Mouse (Mus musculus) liver, embryonic 15.5 days (tissue): ENCODE data around the gene Gm21885. TPM values are rescaled to one million over a fixed set of nuclear protein-coding genes. Genes with fewer than 3 reads are reported as not detected.
"Not testable (repeated sequence)": the region's sequence is repeated elsewhere in the genome, so short reads cannot be mapped to it uniquely, and the experiment has no call there.

Experiments used
- ATAC-seq: fragments of 200-750 bp; cut with Nextera tagmentation; 2 replicates; pipeline ENCODE4 v1.8.0; 2017; ENCODE audit warnings: moderate number of reproducible peaks, mild to moderate bottlenecking, moderate library complexity; ENCODE audit not compliant: insufficient read depth
- H3K27ac ChIP-seq: fragments of 300-500 bp; sonication (generic); replicated peaks from 2 replicates; pipeline ENCODE4 v1.5.1; 2015; ENCODE audit warnings: mild to moderate bottlenecking, inconsistent platforms
- H3K27me3 ChIP-seq: fragments of 300-500 bp; sonication (generic); 2 replicates; pipeline ENCODE4 v1.6.1; 2015; ENCODE audit warnings: mild to moderate bottlenecking, inconsistent platforms
- H3K36me3 ChIP-seq: fragments of 300-500 bp; sonication (generic); replicated peaks from 2 replicates; pipeline ENCODE4 v1.6.1; 2015; ENCODE audit warnings: moderate library complexity, mild to moderate bottlenecking, inconsistent platforms
- H3K4me1 ChIP-seq: fragments of 300-500 bp; sonication (generic); replicated peaks from 2 replicates; pipeline ENCODE4 v1.6.1; 2015; ENCODE audit warnings: inconsistent platforms
- H3K4me2 ChIP-seq: fragments of 300-500 bp; sonication (generic); 2 replicates; pipeline ENCODE4 v1.6.1; 2015; ENCODE audit warnings: moderate library complexity, mild to moderate bottlenecking, inconsistent platforms
- H3K4me3 ChIP-seq: fragments of 300-500 bp; sonication (generic); replicated peaks from 2 replicates; pipeline ENCODE4 v1.5.1; 2015; ENCODE audit warnings: mild to moderate bottlenecking, inconsistent platforms
- H3K9ac ChIP-seq: fragments of 300-500 bp; sonication (generic); 2 replicates; pipeline ENCODE4 v1.6.1; 2015; ENCODE audit warnings: moderate library complexity, mild to moderate bottlenecking, inconsistent platforms
- H3K9me3 ChIP-seq: fragments of 300-500 bp; sonication (generic); replicated peaks from 2 replicates; pipeline ENCODE4 v1.6.1; 2016; ENCODE audit warnings: inconsistent platforms
- WGBS: fragments of 180-500 bp; shearing (Covaris S2); methylation state at CpG from one replicate; pipeline ENCODE4 v1.1.7; 2015; ENCODE audit warnings: mixed read lengths; ENCODE audit not compliant: insufficient replicate concordance; 5-methylcytosine and 5-hydroxymethylcytosine counted together
- polyA plus RNA-seq: library from polyadenylated mRNA; unstranded; fragments of >200 nt; fragmentation: Nextera tagmentation; extraction: Ambion mirVana; gene quantifications from 2 replicates; pipeline ENCODE4 v1.2.1, GENCODE M21; 2015

Gene Gm21885
- polyA plus RNA-seq, 1 experiment from 2014 or later: not detected

GRCm38 (mm10) chr11:94245955-94246788, 35.5 kb upstream of the Gm21885 start, which contains the start of gene Wfikkn2:
Gene Wfikkn2, minus strand, starts transcription at chr11:94246005.
- Histone ChIP-seq H3K4me1 (peaks cover 18% of the 10 kb centered on the region), H3K4me3 (no peak within 1 kb of the TSS), H3K9ac (no peak within 1 kb of the TSS), H3K4me2 (no peak within 1 kb of the TSS), H3K27me3 (peaks cover 68% of the 10 kb centered on the region), H3K36me3 (no peaks in the 10 kb centered on the region), H3K27ac (no peak within 1 kb of the TSS), H3K9me3 (no peaks in the 10 kb centered on the region)
- no peak for ATAC-seq
- WGBS: 70% methylated on average over 17 of the region's 17 CpGs

DNA sequence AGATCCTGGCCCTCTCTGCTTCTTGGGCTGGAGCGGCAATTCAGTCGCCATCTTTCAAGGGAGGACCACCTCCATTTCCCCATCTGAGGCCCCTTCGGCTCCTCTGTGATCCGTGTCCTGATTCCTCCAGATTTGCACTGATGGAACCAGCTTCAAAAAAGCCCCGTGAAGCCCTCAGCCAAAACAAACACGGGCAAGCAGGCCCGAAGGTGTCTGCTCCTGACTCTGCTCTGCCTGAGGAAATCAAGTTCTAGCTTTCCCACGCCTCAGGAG, 34.9 kb upstream of the Gm21885 start:
- 65% methylated on average over 8 of the region's 8 CpGs for WGBS
- H3K27me3 ChIP-seq: peaks cover 64% of the 10 kb centered on the region
- H3K9ac ChIP-seq: no peak overlapping the region
- no peaks in the 10 kb centered on the region for H3K36me3 ChIP-seq
- H3K4me3 ChIP-seq: no peak overlapping the region
- H3K27ac ChIP-seq: no peak overlapping the region
- H3K4me1 ChIP-seq: peaks cover 18% of the 10 kb centered on the region
- H3K9me3 ChIP-seq: no peaks in the 10 kb centered on the region
- no peak overlapping the region for H3K4me2 ChIP-seq
- no peak for ATAC-seq

- Histone ChIP-seq H3K27me3 (peaks cover 40% of the 10 kb centered on the region), H3K4me2 (no peak overlapping the region), H3K4me1 (peaks cover 5% of the 10 kb centered on the region; the same call in 1 of the 2 replicates), H3K4me3 (no peak overlapping the region), H3K9me3 (no peaks in the 10 kb centered on the region), H3K27ac (no peak overlapping the region), H3K36me3 (no peaks in the 10 kb centered on the region), H3K9ac (no peak overlapping the region)
- WGBS: 61% methylated on average over 9 of the region's 9 CpGs
- no peak for ATAC-seq
Measured at GRCm38 (mm10) chr11:94253156-94253555, 28.5 kb upstream of the Gm21885 start.

DNA sequence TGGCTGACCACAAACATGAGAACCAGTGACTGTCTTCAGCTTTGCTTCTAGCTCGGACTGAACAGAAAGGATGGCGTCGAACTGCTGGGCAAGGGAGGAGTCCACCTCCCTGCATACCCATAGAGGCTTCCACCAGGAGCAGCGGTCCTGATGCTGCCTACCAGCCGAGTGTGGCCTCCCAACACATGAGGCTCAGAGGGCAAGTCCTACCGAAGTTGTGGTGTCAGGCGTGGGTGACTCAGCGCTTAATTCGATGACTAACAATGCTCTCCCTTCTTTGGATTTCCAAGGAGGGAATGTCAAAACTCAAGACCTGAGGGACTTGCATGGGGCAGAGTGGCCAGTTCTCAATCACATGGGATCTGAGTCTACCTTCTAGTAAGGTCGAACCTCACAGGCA, 28.0 kb upstream of the Gm21885 start:
- Histone ChIP-seq H3K27me3 (peaks cover 40% of the 10 kb centered on the region), H3K4me2 (no peak overlapping the region), H3K4me3 (no peak overlapping the region), H3K9ac (no peak overlapping the region), H3K9me3 (no peaks in the 10 kb centered on the region), H3K27ac (no peak overlapping the region), H3K4me1 (peaks cover 5% of the 10 kb centered on the region; the same call in 1 of the 2 replicates), H3K36me3 (no peaks in the 10 kb centered on the region)
- no peak for ATAC-seq
- 57% methylated on average over 10 of the region's 10 CpGs for WGBS

DNA sequence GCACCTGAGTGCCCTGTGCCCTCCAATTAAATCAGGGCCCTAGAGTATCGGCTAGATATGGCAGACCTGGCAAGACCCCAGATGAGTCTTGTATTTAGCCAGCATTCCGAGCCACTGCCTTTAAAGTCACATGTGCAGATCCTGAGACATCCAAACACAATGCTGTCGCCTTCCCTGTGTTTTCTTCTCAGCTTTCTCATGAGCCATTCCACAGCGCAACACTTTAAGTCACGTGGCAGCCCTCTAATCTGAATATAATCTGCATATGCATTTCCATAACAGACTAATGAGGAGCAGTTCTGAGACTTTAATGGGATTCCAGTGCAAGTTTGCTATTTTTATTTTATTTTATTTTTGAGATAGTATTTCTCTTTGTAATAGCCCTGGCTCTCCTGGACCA, 25.9 kb upstream of the Gm21885 start:
- Histone ChIP-seq H3K4me3 (no peak overlapping the region), H3K4me1 (peaks cover 16% of the 10 kb centered on the region), H3K9me3 (no peaks in the 10 kb centered on the region), H3K36me3 (no peaks in the 10 kb centered on the region), H3K9ac (no peak overlapping the region), H3K27ac (no peak overlapping the region), H3K27me3 (peaks cover 32% of the 10 kb centered on the region; the same call in 1 of the 2 replicates), H3K4me2 (no peak overlapping the region)
- ATAC-seq: no peak
- 68% methylated on average over 5 of the region's 5 CpGs for WGBS

GRCm38 (mm10) chr11:94257987-94258386, 23.7 kb upstream of the Gm21885 start:
- ATAC-seq: no peak
- H3K4me3 ChIP-seq: no peak overlapping the region
- peaks cover 39% of the 10 kb centered on the region for H3K4me1 ChIP-seq
- WGBS: 79% methylated on average over 14 of the region's 14 CpGs
- peaks cover 27% of the 10 kb centered on the region; the same call in 1 of the 2 replicates for H3K27me3 ChIP-seq
- no peak overlapping the region for H3K27ac ChIP-seq
- no peaks in the 10 kb centered on the region for H3K9me3 ChIP-seq
- H3K36me3 ChIP-seq: no peaks in the 10 kb centered on the region
- H3K9ac ChIP-seq: no peak overlapping the region
- no peak overlapping the region for H3K4me2 ChIP-seq

DNA sequence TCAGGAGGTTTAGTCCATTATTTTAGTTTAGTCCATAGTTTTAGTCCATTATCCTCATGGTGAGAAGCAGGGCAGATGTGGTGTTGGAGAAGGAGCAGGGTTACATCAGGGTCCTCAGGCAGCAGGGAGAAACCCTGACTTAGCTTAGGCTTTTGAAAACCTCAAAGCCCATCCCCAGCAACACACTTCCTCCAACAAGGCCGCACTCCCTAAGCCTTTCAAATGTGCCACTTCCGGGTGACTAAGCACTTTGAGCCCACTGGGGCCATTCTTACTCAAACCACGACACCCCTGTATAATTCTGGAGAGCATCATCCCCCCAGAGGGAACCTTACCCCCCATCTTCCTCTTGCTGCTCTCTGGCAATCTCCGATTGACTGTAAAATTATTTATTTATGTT, 21.9 kb upstream of the Gm21885 start:
- 32% methylated on average over 4 of the region's 4 CpGs for WGBS
- ATAC-seq: no peak
- H3K36me3 ChIP-seq: no peaks in the 10 kb centered on the region
- H3K27me3 ChIP-seq: peaks cover 19% of the 10 kb centered on the region; the same call in 1 of the 2 replicates
- peaks cover 42% of the 10 kb centered on the region for H3K4me1 ChIP-seq
- H3K27ac ChIP-seq: peak overlapping the region; percentile 93; the same call in 1 of the 2 replicates
- H3K4me2 ChIP-seq: no peak overlapping the region
- no peaks in the 10 kb centered on the region for H3K9me3 ChIP-seq
- no peak overlapping the region for H3K9ac ChIP-seq
- H3K4me3 ChIP-seq: no peak overlapping the region

GRCm38 (mm10) chr11:94261585-94262370, 19.9 kb upstream of the Gm21885 start:
- H3K9ac ChIP-seq: peak overlapping the region; percentile 13; the same call in 1 of the 2 replicates
- WGBS: 20% methylated on average over 6 of the region's 6 CpGs
- H3K4me2 ChIP-seq: peak overlapping the region; percentile 50
- H3K36me3 ChIP-seq: no peaks in the 10 kb centered on the region
- peaks cover 62% of the 10 kb centered on the region for H3K4me1 ChIP-seq
- H3K27me3 ChIP-seq: 0 out of 2 replicates have a peak, but pooled peaks cover 10% of the 10 kb centered on the region
- no peaks in the 10 kb centered on the region for H3K9me3 ChIP-seq
- peak; percentile 94 for ATAC-seq
- no peak overlapping the region for H3K4me3 ChIP-seq
- peak overlapping the region; percentile 93 for H3K27ac ChIP-seq

GRCm38 (mm10) chr11:94265134-94265785, 16.4 kb upstream of the Gm21885 start:
- Histone ChIP-seq H3K36me3 (no peaks in the 10 kb centered on the region), H3K27me3 (no peaks in the 10 kb centered on the region), H3K9ac (peak overlapping the region; percentile 41), H3K4me1 (peaks cover 74% of the 10 kb centered on the region), H3K9me3 (no peaks in the 10 kb centered on the region), H3K4me2 (peak overlapping the region; percentile 76), H3K27ac (peak overlapping the region; percentile 87), H3K4me3 (peak overlapping the region; percentile 49)
- ATAC-seq: peak; percentile 56
- WGBS: 4% methylated on average over 18 of the region's 18 CpGs

DNA sequence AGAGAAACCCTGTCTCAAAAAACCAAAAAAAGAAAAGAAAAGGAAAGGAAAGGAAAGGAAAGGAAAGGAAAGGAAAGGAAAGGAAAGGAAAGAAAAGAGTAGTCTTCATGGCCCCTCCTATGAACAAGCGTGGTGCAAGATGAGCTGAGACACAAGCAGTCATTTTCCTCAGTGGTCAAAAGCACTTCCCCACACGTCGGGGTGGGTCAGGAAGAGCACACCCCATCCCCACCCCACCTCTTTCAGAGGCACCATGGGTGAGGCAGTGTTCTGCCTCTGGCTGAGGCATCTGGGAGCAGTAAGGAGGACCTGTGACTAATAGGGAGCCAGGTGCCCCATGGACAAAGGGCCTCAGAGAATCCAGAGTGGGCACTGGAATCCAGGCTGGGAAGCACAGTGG, 15.5 kb upstream of the Gm21885 start:
- peak overlapping the region; percentile 87 for H3K27ac ChIP-seq
- ATAC-seq, H3K36me3 ChIP-seq, H3K27me3 ChIP-seq, H3K4me3 ChIP-seq, H3K9me3 ChIP-seq, H3K9ac ChIP-seq: not testable (repeated sequence)
- peaks cover 65% of the 10 kb centered on the region for H3K4me1 ChIP-seq
- H3K4me2 ChIP-seq: peak overlapping the region; percentile 76
- WGBS: 28% methylated on average over 3 of the region's 3 CpGs

DNA sequence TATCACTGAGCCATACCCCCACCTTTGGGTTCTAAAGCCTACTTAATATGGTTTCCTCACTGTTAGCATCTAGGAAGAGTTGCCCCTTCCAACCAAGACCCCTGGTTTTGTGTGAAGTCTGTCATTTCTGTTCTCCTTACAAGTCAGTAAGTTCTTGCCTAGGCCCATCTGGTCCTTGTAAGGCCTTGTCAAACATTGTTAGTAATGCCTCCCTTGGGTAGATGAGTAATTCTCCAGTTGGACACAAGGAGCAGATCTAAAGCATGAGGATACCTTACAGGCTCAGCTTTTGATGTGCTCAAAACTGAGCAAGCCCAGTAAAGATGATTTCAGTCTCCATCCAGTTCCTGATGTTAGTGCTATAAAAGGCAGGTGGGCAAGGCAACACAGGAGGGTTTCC, 12.9 kb upstream of the Gm21885 start:
- ATAC-seq: no peak
- Histone ChIP-seq H3K4me1 (peaks cover 54% of the 10 kb centered on the region), H3K9ac (no peak overlapping the region), H3K4me2 (no peak overlapping the region), H3K9me3 (no peaks in the 10 kb centered on the region), H3K27me3 (no peaks in the 10 kb centered on the region), H3K4me3 (no peak overlapping the region), H3K36me3 (no peaks in the 10 kb centered on the region), H3K27ac (no peak overlapping the region)
